Mouse (Mus musculus) myocyte (in vitro differentiated cells): Measurements from ENCODE around the gene Dcaf7. TPM values are rescaled to one million over a fixed set of nuclear protein-coding genes. Genes with fewer than 3 reads are reported as not detected.
"Not testable (repeated sequence)": the region's sequence is repeated elsewhere in the genome, so short reads cannot be mapped to it uniquely, and the experiment has no call there.

Experiments used
- H3K27me3 ChIP-seq: one replicate; pipeline ENCODE4 v1.6.1; 2011; ENCODE audit not compliant: control insufficient read depth, insufficient read depth, insufficient read length
- H3K36me3 ChIP-seq: one replicate; pipeline ENCODE4 v1.6.1; 2011; ENCODE audit not compliant: control insufficient read depth, insufficient read depth
- H3K4me2 ChIP-seq: one replicate; pipeline ENCODE4 v1.6.1; 2011; ENCODE audit warnings: low read depth, control low read depth
- H3K4me3 ChIP-seq: one replicate; pipeline ENCODE4 v1.5.1; 2011; ENCODE audit warnings: mild to moderate bottlenecking, control low read depth, moderate library complexity
- H3K79me2 ChIP-seq: one replicate; pipeline ENCODE4 v1.6.1; 2011; ENCODE audit not compliant: control insufficient read depth, insufficient read depth
- H3ac ChIP-seq: one replicate; pipeline ENCODE4 v1.6.1; 2011; ENCODE audit not compliant: control insufficient read depth, insufficient read length
- CEBPB ChIP-seq: IDR thresholded peaks from 2 replicates; pipeline ENCODE4 v1.6.1; 2011; ENCODE audit warnings: mild to moderate bottlenecking, moderate library complexity; ENCODE audit not compliant: poor library complexity, insufficient read depth, severe bottlenecking
- E2F4 ChIP-seq: IDR thresholded peaks from one replicate; pipeline ENCODE4 v1.6.1; 2011; ENCODE audit warnings: mild to moderate bottlenecking, control low read depth, moderate library complexity; ENCODE audit not compliant: insufficient read depth
- MAX ChIP-seq: IDR thresholded peaks from one replicate; pipeline ENCODE4 v1.6.1; 2011; ENCODE audit warnings: low read depth, mild to moderate bottlenecking, control low read depth
- MYOD1 ChIP-seq, 3 experiments: IDR thresholded peaks; one replicate each; pipeline ENCODE4 v1.6.1; 2011; ENCODE audit warnings: control low read depth in 2 of 3, low read depth in 2 of 3, mild to moderate bottlenecking in 2 of 3, moderate library complexity in 1 of 3; ENCODE audit not compliant: insufficient read length in 2 of 3, control insufficient read depth in 1 of 3
- MYOG ChIP-seq, 3 experiments: IDR thresholded peaks; one replicate each; pipeline ENCODE4 v1.6.1; 2011; ENCODE audit warnings: control low read depth in 2 of 3, low read depth in 2 of 3, mild to moderate bottlenecking in 2 of 3; ENCODE audit not compliant: insufficient read length in 2 of 3, control insufficient read depth in 1 of 3, insufficient read depth in 1 of 3
- POLR2A ChIP-seq: IDR thresholded peaks from one replicate; pipeline ENCODE4 v1.6.1; 2011; ENCODE audit warnings: low read depth, mild to moderate bottlenecking, control low read depth, moderate library complexity; ENCODE audit not compliant: insufficient read length
- POLR2AphosphoS2 ChIP-seq: IDR thresholded peaks from one replicate; pipeline ENCODE4 v1.6.1; 2011; ENCODE audit warnings: low read depth, control low read depth; ENCODE audit not compliant: insufficient read length
- REST ChIP-seq: IDR thresholded peaks from one replicate; pipeline ENCODE4 v1.6.1; 2011; ENCODE audit warnings: mild to moderate bottlenecking, control low read depth, moderate library complexity; ENCODE audit not compliant: insufficient read depth, insufficient read length
- SRF ChIP-seq: IDR thresholded peaks from one replicate; pipeline ENCODE4 v1.6.1; 2011; ENCODE audit warnings: low read depth; ENCODE audit not compliant: control insufficient read depth, insufficient read length
- TCF12 ChIP-seq: IDR thresholded peaks from one replicate; pipeline ENCODE4 v1.6.1; 2011; ENCODE audit warnings: mild to moderate bottlenecking, control low read depth; ENCODE audit not compliant: poor library complexity, insufficient read depth, severe bottlenecking
- TCF3 ChIP-seq: IDR thresholded peaks from one replicate; pipeline ENCODE4 v1.6.1; 2011; ENCODE audit warnings: low read depth, control low read depth; ENCODE audit not compliant: insufficient read length
- USF1 ChIP-seq: IDR thresholded peaks from one replicate; pipeline ENCODE4 v1.6.1; 2011; ENCODE audit warnings: low read depth, mild to moderate bottlenecking, control low read depth, moderate library complexity
- polyA plus RNA-seq: library from polyadenylated mRNA; unstranded; fragments of >200 nt; fragmentation: generic; extraction: Trizol; gene quantifications from one replicate; pipeline ENCODE4 v1.2.1, GENCODE M21; 2012; ENCODE audit warnings: missing spikeins

The Dcaf7 gene
- polyA plus RNA-seq, 1 experiment = 36.1 TPM

DNA sequence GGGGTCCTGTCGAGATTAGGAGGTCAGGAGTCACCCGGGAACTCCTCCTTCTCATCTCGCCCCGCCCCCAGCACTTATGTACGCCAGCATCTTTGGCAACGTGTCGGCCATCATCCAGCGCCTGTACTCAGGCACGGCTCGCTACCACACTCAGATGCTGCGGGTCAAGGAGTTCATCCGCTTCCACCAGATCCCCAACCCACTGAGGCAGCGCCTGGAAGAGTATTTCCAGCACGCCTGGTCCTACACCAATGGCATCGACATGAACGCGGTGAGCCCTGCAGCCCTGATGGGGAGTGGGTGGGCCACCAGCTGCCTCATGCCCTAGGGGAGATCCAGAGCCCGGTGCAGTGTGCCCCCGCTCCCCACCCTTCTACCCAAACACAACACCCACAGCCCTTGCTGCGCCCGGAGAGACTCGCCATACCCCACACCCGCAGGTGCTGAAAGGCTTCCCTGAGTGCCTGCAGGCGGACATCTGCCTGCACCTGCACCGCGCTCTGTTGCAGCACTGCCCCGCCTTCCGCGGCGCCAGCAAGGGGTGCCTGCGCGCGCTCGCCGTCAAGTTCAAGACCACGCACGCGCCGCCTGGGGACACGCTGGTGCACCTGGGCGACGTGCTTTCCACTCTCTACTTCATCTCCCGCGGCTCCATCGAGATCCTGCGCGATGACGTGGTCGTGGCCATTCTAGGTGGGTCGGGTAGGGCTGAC, 16.5 kb upstream of the Dcaf7 start:
- Histone ChIP-seq H3K79me2 (no peaks in the 10 kb centered on the region), H3ac (no peak overlapping the region), H3K36me3 (no peaks in the 10 kb centered on the region), H3K27me3 (peaks cover 82% of the 10 kb centered on the region), H3K4me2 (no peak overlapping the region), H3K4me3 (no peak overlapping the region)
- TF ChIP-seq USF1 (no peak), E2F4 (no peak), POLR2A (no peak), MAX (no peak), MYOD1 (IDR thresholded peaks at IDR 0.05; ENCODE audit: control insufficient read depth in 1 of 3, insufficient read length in 2 of 3, low read depth in 2 of 3) (no peak), POLR2AphosphoS2 (no peak), TCF12 (no peak), MYOG (IDR thresholded peaks at IDR 0.05; ENCODE audit: control insufficient read depth in 1 of 3, insufficient read depth in 1 of 3, insufficient read length in 2 of 3, low read depth in 2 of 3) (no peak), REST (no peak), SRF (no peak), CEBPB (no peak), TCF3 (no peak)

DNA sequence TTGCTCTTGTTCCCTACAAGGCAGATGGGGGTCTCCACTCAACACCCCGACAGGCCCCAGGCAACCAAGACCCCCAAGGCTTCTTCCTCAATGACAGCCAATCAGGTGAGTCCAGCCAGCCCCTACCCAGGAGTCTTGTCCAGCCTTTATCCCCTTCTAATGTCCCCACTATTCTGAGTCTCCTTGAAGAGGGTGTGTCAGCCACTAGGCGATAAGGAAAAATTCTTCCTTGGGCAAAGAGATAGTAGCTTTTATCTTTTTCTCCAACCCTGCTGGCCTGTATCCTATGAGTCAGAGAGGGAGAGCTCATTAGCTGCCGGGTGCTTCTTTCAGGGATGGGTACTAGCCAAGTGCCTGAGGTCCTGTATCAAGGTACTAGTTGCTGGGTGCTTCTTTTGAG, 10.9 kb upstream of the Dcaf7 start:
- Histone ChIP-seq H3K27me3 (peaks cover 47% of the 10 kb centered on the region), H3ac (no peak overlapping the region), H3K4me2 (no peak overlapping the region), H3K36me3 (no peaks in the 10 kb centered on the region), H3K79me2 (no peaks in the 10 kb centered on the region), H3K4me3 (no peak overlapping the region)
- TF ChIP-seq MAX = no peak
- no peak for TF ChIP-seq POLR2AphosphoS2
- TF ChIP-seq SRF = no peak
- no peak for TF ChIP-seq USF1
- no peak for TF ChIP-seq E2F4
- TF ChIP-seq CEBPB = no peak
- no peak for TF ChIP-seq TCF3
- no peak for TF ChIP-seq MYOD1 (IDR thresholded peaks at IDR 0.05; ENCODE audit: control insufficient read depth in 1 of 3, insufficient read length in 2 of 3, low read depth in 2 of 3)
- TF ChIP-seq REST = no peak
- TF ChIP-seq TCF12 = no peak
- no peak for TF ChIP-seq POLR2A

DNA sequence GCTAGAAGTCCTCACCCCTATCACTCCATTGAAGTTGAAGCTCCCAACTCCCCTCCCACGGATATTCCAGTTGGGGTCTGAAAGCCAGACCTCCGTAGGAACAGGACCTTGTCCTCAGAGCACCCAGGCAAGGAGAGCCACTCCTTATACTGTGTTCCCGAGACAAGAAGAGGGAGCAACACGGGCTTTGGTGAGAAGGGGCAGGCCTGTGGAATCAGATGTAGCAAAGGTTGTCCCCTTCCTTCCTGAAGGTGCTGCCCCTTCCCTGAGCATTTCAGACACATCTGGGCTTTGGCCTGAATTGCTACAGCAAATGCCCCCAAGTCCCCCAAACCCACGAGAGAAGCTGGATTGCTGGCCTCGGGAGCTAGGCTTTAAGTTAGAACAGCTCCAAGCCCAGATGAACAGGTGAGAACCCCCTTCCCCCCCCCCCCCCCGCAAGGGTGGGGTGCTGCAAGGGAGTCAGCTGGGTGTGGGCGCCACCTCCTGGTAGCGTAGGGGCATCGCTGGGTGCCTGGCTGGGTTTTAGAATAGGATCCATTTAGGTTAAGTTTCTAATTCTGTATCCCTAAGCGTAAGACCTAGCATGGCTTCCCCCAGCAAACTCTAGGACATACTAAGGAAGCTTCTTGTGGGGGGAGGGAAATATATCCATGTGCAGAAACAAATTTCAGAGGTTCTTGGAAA, 10.1 kb upstream of the Dcaf7 start:
- TF ChIP-seq E2F4 = no peak
- no peak for TF ChIP-seq USF1
- peak in 1 of 3 experiments; percentile 59 for TF ChIP-seq MYOG (IDR thresholded peaks at IDR 0.05; ENCODE audit: control insufficient read depth in 1 of 3, insufficient read depth in 1 of 3, insufficient read length in 2 of 3, low read depth in 2 of 3)
- TF ChIP-seq MAX = no peak
- no peak for TF ChIP-seq TCF12
- TF ChIP-seq SRF = no peak
- peak in 1 of 3 experiments; percentile 61 for TF ChIP-seq MYOD1 (IDR thresholded peaks at IDR 0.05; ENCODE audit: control insufficient read depth in 1 of 3, insufficient read length in 2 of 3, low read depth in 2 of 3)
- TF ChIP-seq POLR2AphosphoS2 = no peak
- no peak for TF ChIP-seq POLR2A
- TF ChIP-seq CEBPB = no peak
- Histone ChIP-seq H3ac (no peak overlapping the region), H3K4me3 (no peak overlapping the region), H3K79me2 (no peaks in the 10 kb centered on the region), H3K36me3 (no peaks in the 10 kb centered on the region), H3K4me2 (no peak overlapping the region), H3K27me3 (peaks cover 39% of the 10 kb centered on the region)

DNA sequence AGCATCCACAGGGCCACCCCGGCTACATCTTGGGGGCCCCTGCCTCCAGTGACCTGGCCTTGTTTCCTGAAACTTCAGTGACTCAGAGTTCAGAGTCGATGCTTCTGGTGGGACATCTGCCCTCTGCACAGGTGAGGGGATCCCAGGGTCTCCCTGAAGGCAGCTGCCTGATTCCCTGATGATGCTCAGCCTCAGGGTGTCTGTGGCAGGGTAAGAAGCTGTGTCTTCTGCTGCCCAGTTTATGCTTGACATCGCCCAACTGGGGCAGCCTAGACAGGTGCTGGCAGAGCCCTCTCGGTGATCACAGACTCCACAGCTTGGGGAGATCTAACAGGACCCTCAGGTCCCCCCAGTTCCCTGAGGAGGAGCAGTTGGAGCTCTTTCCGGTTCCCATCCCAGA, 9.1 kb upstream of the Dcaf7 start:
- H3K4me3 ChIP-seq = no peak overlapping the region
- H3ac ChIP-seq = no peak overlapping the region
- no peak overlapping the region for H3K4me2 ChIP-seq
- TF ChIP-seq MYOD1 (IDR thresholded peaks at IDR 0.05; ENCODE audit: control insufficient read depth in 1 of 3, insufficient read length in 2 of 3, low read depth in 2 of 3) (no peak), POLR2A (no peak), MYOG (IDR thresholded peaks at IDR 0.05; ENCODE audit: control insufficient read depth in 1 of 3, insufficient read depth in 1 of 3, insufficient read length in 2 of 3, low read depth in 2 of 3) (no peak), MAX (no peak), E2F4 (no peak), USF1 (no peak), CEBPB (no peak), REST (no peak), TCF12 (no peak), POLR2AphosphoS2 (no peak), SRF (no peak), TCF3 (no peak)
- H3K79me2 ChIP-seq = no peaks in the 10 kb centered on the region
- H3K27me3 ChIP-seq = peaks cover 32% of the 10 kb centered on the region
- H3K36me3 ChIP-seq = no peaks in the 10 kb centered on the region

DNA sequence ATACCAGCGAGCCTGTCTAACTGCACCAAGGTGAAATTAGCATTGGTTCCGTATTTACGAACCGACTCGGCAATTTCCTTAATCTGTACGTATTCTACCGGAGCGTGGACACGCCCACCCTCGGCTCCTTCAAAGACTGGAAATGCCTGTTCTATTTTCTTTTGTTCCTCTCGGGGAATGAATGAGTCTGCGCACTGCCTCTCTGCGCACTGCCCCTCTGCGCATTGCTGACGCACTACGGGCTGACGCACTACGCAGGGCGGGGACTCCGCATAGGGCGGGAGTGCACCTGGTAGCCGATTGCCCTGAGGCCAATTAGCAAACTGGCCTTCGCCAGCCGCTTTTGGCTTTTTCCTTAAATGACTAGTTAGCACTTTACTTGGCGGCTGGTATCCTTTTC, 4.6 kb upstream of the Dcaf7 start:
- not testable (repeated sequence) for H3K4me3 ChIP-seq, H3K79me2 ChIP-seq, H3K4me2 ChIP-seq, H3K27me3 ChIP-seq, H3K36me3 ChIP-seq, H3ac ChIP-seq
